Mouse (Mus musculus) embryonic facial prominence, embryonic 11.5 days (tissue): ENCODE data around the gene Chst11. TPM values are rescaled to one million over a fixed set of nuclear protein-coding genes. Genes with fewer than 3 reads are reported as not detected.

Experiments used
- ATAC-seq: fragments of 200-750 bp; cut with Nextera tagmentation; replicated peaks from 2 replicates; pipeline ENCODE4 v1.8.0; 2017; ENCODE audit warnings: low read depth; ENCODE audit not compliant: insufficient number of reproducible peaks, low FRiP score, low TSS enrichment
- DNase-seq: peaks from one replicate; pipeline ENCODE4 v3.0.0-alpha.2; 2015; ENCODE audit warnings: low spot score
- H3K27ac ChIP-seq: fragments of 300-500 bp; sonication (generic); replicated peaks from 2 replicates; pipeline ENCODE4 v1.5.1; 2014; ENCODE audit warnings: mild to moderate bottlenecking, low read depth, low read length, control low read depth
- H3K27me3 ChIP-seq: fragments of 300-500 bp; sonication (generic); 2 replicates; pipeline ENCODE4 v1.6.1; 2014; ENCODE audit warnings: mild to moderate bottlenecking, low read length, moderate library complexity, mixed read lengths; ENCODE audit not compliant: control insufficient read depth, insufficient read depth
- H3K36me3 ChIP-seq: fragments of 300-500 bp; sonication (generic); replicated peaks from 2 replicates; pipeline ENCODE4 v1.6.1; 2014; ENCODE audit warnings: low read depth, mild to moderate bottlenecking, low read length, moderate library complexity, mixed read lengths; ENCODE audit not compliant: control insufficient read depth, insufficient read depth
- H3K4me1 ChIP-seq: fragments of 300-500 bp; sonication (generic); 2 replicates; pipeline ENCODE4 v1.6.1; 2014; ENCODE audit warnings: low read length, mixed read lengths; ENCODE audit not compliant: control insufficient read depth, insufficient read depth
- H3K4me2 ChIP-seq: fragments of 300-500 bp; sonication (generic); 2 replicates; pipeline ENCODE4 v1.6.1; 2014; ENCODE audit warnings: low read depth, mild to moderate bottlenecking, control low read depth, low read length, moderate library complexity
- H3K4me3 ChIP-seq: fragments of 300-500 bp; sonication (generic); 2 replicates; pipeline ENCODE4 v1.5.1; 2014; ENCODE audit warnings: low read depth, low read length, control low read depth
- H3K9ac ChIP-seq: fragments of 300-500 bp; sonication (generic); replicated peaks from 2 replicates; pipeline ENCODE4 v1.6.1; 2014; ENCODE audit warnings: mild to moderate bottlenecking, control low read depth, low read length
- H3K9me3 ChIP-seq: fragments of 300-500 bp; sonication (generic); replicated peaks from 2 replicates; pipeline ENCODE4 v1.6.1; 2016; ENCODE audit warnings: mild to moderate bottlenecking, low read length, inconsistent platforms, mixed read lengths; ENCODE audit not compliant: control insufficient read depth
- WGBS: fragments of 180-500 bp; shearing (Covaris S2); extraction: QIAGEN DNeasy Blood & Tissue Kit; methylation state at CpG from one replicate; pipeline ENCODE4 v1.1.7; 2014; 5-methylcytosine and 5-hydroxymethylcytosine counted together
- polyA plus RNA-seq: library from polyadenylated mRNA; unstranded; fragments of >200 nt; fragmentation: Nextera tagmentation; extraction: Ambion mirVana; gene quantifications from 2 replicates; pipeline ENCODE4 v1.2.1, GENCODE M21; 2014

The Chst11 gene
- polyA plus RNA-seq, 1 experiment from 2014 or later, result 2.1 TPM

- H3K9ac ChIP-seq, result no peak overlapping the region
- ATAC-seq (no peak), DNase-seq (no peak)
- no peak overlapping the region for H3K4me2 ChIP-seq
- H3K27ac ChIP-seq, result no peak overlapping the region
- no peaks in the 10 kb centered on the region for H3K4me1 ChIP-seq
- 27% methylated on average over 10 of the region's 10 CpGs for WGBS
- H3K4me3 ChIP-seq, result no peak overlapping the region
- H3K36me3 ChIP-seq, result no peaks in the 10 kb centered on the region; the same call in 1 of the 2 replicates
- H3K27me3 ChIP-seq, result no peaks in the 10 kb centered on the region
- H3K9me3 ChIP-seq, result no peaks in the 10 kb centered on the region
Measured at GRCm38 (mm10) chr10:82991756-82992519, 6.6 kb downstream of the Chst11 start.

GRCm38 (mm10) chr10:82994284-82994683 is 9.0 kb downstream of the Chst11 start:
- WGBS, result 88% methylated on average over 7 of the region's 7 CpGs
- no peaks in the 10 kb centered on the region for H3K27me3 ChIP-seq
- no peaks in the 10 kb centered on the region for H3K9me3 ChIP-seq
- no peak overlapping the region for H3K27ac ChIP-seq
- no peak overlapping the region for H3K4me2 ChIP-seq
- H3K4me1 ChIP-seq, result no peaks in the 10 kb centered on the region
- DNase-seq (no peak), ATAC-seq (no peak)
- no peak overlapping the region for H3K4me3 ChIP-seq
- H3K9ac ChIP-seq, result no peak overlapping the region
- H3K36me3 ChIP-seq, result no peaks in the 10 kb centered on the region; the same call in 1 of the 2 replicates

- H3K9me3 ChIP-seq, result no peaks in the 10 kb centered on the region
- no peaks in the 10 kb centered on the region for H3K27me3 ChIP-seq
- H3K4me2 ChIP-seq, result no peak overlapping the region
- H3K27ac ChIP-seq, result no peak overlapping the region
- H3K36me3 ChIP-seq, result no peaks in the 10 kb centered on the region; the same call in 1 of the 2 replicates
- no peak overlapping the region for H3K9ac ChIP-seq
- DNase-seq, result no peak
- 75% methylated on average over 6 of the region's 6 CpGs for WGBS
- H3K4me3 ChIP-seq, result no peak overlapping the region
- H3K4me1 ChIP-seq, result no peaks in the 10 kb centered on the region
- no peak for ATAC-seq
Measured at GRCm38 (mm10) chr10:82997460-82997859, 12.2 kb downstream of the Chst11 start.

GRCm38 (mm10) chr10:83000169-83000568 is 14.9 kb downstream of the Chst11 start:
- H3K9me3 ChIP-seq, result no peaks in the 10 kb centered on the region
- no peaks in the 10 kb centered on the region; the same call in 1 of the 2 replicates for H3K36me3 ChIP-seq
- ATAC-seq (no peak), DNase-seq (no peak)
- no peak overlapping the region for H3K9ac ChIP-seq
- no peaks in the 10 kb centered on the region for H3K27me3 ChIP-seq
- no peak overlapping the region for H3K4me2 ChIP-seq
- 85% methylated on average over 5 of the region's 5 CpGs for WGBS
- H3K27ac ChIP-seq, result no peak overlapping the region
- H3K4me3 ChIP-seq, result no peak overlapping the region
- H3K4me1 ChIP-seq, result no peaks in the 10 kb centered on the region

- WGBS, result 93% methylated on average over 2 of the region's 2 CpGs
Measured at GRCm38 (mm10) chr10:83000721-83001120, 15.4 kb downstream of the Chst11 start.

GRCm38 (mm10) chr10:83003899-83004298 is 18.6 kb downstream of the Chst11 start:
- DNase-seq (no peak), ATAC-seq (no peak)
- Histone ChIP-seq H3K36me3 (no peaks in the 10 kb centered on the region), H3K4me1 (no peaks in the 10 kb centered on the region), H3K9ac (no peak overlapping the region), H3K4me2 (no peak overlapping the region), H3K9me3 (no peaks in the 10 kb centered on the region), H3K4me3 (no peak overlapping the region), H3K27ac (no peak overlapping the region), H3K27me3 (no peaks in the 10 kb centered on the region)
- WGBS, result 92% methylated on average over 7 of the region's 7 CpGs

More at GRCm38 (mm10) chr10:83000721-83001120, 15.4 kb downstream of the Chst11 start:
- H3K27me3 ChIP-seq, result no peaks in the 10 kb centered on the region
- no peak overlapping the region for H3K4me2 ChIP-seq
- H3K4me3 ChIP-seq, result no peak overlapping the region
- no peak overlapping the region for H3K9ac ChIP-seq
- ATAC-seq, result no peak
- no peak for DNase-seq
- H3K27ac ChIP-seq, result no peak overlapping the region
- H3K9me3 ChIP-seq, result no peaks in the 10 kb centered on the region
- H3K4me1 ChIP-seq, result no peaks in the 10 kb centered on the region
- H3K36me3 ChIP-seq, result no peaks in the 10 kb centered on the region; the same call in 1 of the 2 replicates

GRCm38 (mm10) chr10:83004389-83004788 is 19.1 kb downstream of the Chst11 start:
- Histone ChIP-seq H3K4me2 (no peak overlapping the region), H3K27ac (no peak overlapping the region), H3K4me3 (no peak overlapping the region), H3K27me3 (no peaks in the 10 kb centered on the region), H3K4me1 (no peaks in the 10 kb centered on the region), H3K36me3 (no peaks in the 10 kb centered on the region), H3K9me3 (no peaks in the 10 kb centered on the region), H3K9ac (no peak overlapping the region)
- 76% methylated on average over 9 of the region's 9 CpGs for WGBS
- DNase-seq, result no peak
- no peak for ATAC-seq

GRCm38 (mm10) chr10:83005003-83005402 is 19.7 kb downstream of the Chst11 start:
- ATAC-seq, result no peak
- 80% methylated on average over 4 of the region's 4 CpGs for WGBS
- Histone ChIP-seq H3K4me3 (no peak overlapping the region), H3K9ac (no peak overlapping the region), H3K27me3 (no peaks in the 10 kb centered on the region), H3K4me1 (no peaks in the 10 kb centered on the region), H3K36me3 (no peaks in the 10 kb centered on the region), H3K4me2 (no peak overlapping the region), H3K9me3 (no peaks in the 10 kb centered on the region), H3K27ac (no peak overlapping the region)
- no peak for DNase-seq
